In the genomic region with DNA sequence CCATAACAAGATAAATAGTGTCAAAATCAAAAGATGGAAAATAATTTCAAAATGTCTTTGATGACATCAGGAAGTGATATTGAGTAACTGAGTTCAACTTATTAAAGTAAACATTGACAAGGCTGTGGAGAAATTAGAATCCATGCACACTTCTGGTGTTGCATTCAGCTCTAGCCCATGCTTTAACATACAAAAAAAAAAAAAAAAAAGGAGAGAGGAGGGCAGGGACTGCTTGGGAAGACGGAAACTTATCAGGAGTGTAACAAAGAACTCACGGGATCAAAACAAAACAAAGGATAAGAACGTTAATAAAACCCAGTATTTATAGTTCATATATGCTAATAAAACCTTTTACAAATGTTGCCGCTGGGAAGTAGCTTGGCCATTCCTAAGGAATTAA, we compare ENCODE assay signal across 12 mouse cellular contexts. TPM values are rescaled to one million over a fixed set of nuclear protein-coding genes. Genes with fewer than 3 reads are reported as not detected.
DNase-seq lines count a peak whose midpoint lies in the region; ATAC-seq and TF ChIP-seq lines count a peak whose summit lies in the region.
"Had no signal": no experiment of that assay in that cellular context is flagged by ENCODE, and none has a peak within 500 bp of the region (broad histone marks: within the 10 kb centered on the region; RNA-seq: fewer than 3 reads in every experiment).

No protein-coding gene starts in this region.

- no peaks in the 10 kb centered on the region for H3K9me3 ChIP-seq in forebrain, embryonic 10.5 days
- no peaks in the 10 kb centered on the region for H3K9me3 ChIP-seq in forebrain, embryonic 11.5 days (ENCODE audit: control insufficient read depth, low read length)
- H3K9me3 ChIP-seq in lung, embryonic 14.5 days (ENCODE audit: low read depth, low read length): no peaks in the 10 kb centered on the region
- H3K9me3 ChIP-seq in hindbrain, embryonic 15.5 days: no peaks in the 10 kb centered on the region
- no peaks in the 10 kb centered on the region for H3K9me3 ChIP-seq in midbrain, embryonic 14.5 days (ENCODE audit: control insufficient read depth, low read length)

- H3K9ac ChIP-seq in forebrain, embryonic 11.5 days (ENCODE audit: low read length): no peak overlapping the region
- no peak overlapping the region for H3K9ac ChIP-seq in lung, embryonic 14.5 days
- no peak overlapping the region for H3K9ac ChIP-seq in hindbrain, embryonic 15.5 days
- no peak overlapping the region for H3K9ac ChIP-seq in midbrain, embryonic 14.5 days (replicated peaks; ENCODE audit: low read length)

- no peak for TF ChIP-seq CTCF in lung, embryonic 14.5 days (IDR thresholded peaks at IDR 0.05; ENCODE audit: low read depth)

- DNase-seq in forebrain, embryonic 10.5 days (ENCODE audit: extremely low spot score, low spot score): no peak
- DNase-seq in forebrain, embryonic 11.5 days (ENCODE audit: low spot score): no peak
- DNase-seq in lung, embryonic 14.5 days: no peak
- no peak for DNase-seq in lung, postnatal 36 days
- no peak for DNase-seq in midbrain, embryonic 14.5 days
- DNase-seq in layer of hippocampus, adult 9-10 months (ENCODE audit: low spot score): no peak
- DNase-seq in cerebellum, adult 9-10 months: no peak
- DNase-seq: gastrocnemius, postnatal 14 days; kidney, postnatal 36 days; lung, postnatal 4 days had no signal

- H3K4me1 ChIP-seq in forebrain, embryonic 10.5 days: peaks cover 36% of the 10 kb centered on the region
- peaks cover 3% of the 10 kb centered on the region; the same call in 1 of the 2 replicates for H3K4me1 ChIP-seq in forebrain, embryonic 11.5 days (replicated peaks; ENCODE audit: control insufficient read depth, insufficient read depth, low read length)
- peaks cover 9% of the 10 kb centered on the region; the same call in 1 of the 2 replicates for H3K4me1 ChIP-seq in lung, embryonic 14.5 days (ENCODE audit: insufficient read depth)
- H3K4me1 ChIP-seq in hindbrain, embryonic 15.5 days (replicated peaks): peaks cover 22% of the 10 kb centered on the region
- peaks cover 11% of the 10 kb centered on the region for H3K4me1 ChIP-seq in midbrain, embryonic 14.5 days (ENCODE audit: control insufficient read depth, insufficient read depth, low read length)

- 0 out of 2 replicates have a peak overlapping the region, but pooled peaks have one; percentile 99 for H3K27ac ChIP-seq in forebrain, embryonic 10.5 days
- no peak overlapping the region for H3K27ac ChIP-seq in forebrain, embryonic 11.5 days (ENCODE audit: low read depth, low read length)
- H3K27ac ChIP-seq in lung, embryonic 14.5 days (ENCODE audit: low read depth): no peak overlapping the region
- H3K27ac ChIP-seq in hindbrain, embryonic 15.5 days (replicated peaks): no peak overlapping the region
- H3K27ac ChIP-seq in midbrain, embryonic 14.5 days (replicated peaks; ENCODE audit: low read depth, low read length): no peak overlapping the region

- no peak for ATAC-seq in forebrain, embryonic 11.5 days (replicated peaks; ENCODE audit: low FRiP score)
- ATAC-seq in lung, embryonic 14.5 days (ENCODE audit: insufficient read depth): no peak
- ATAC-seq in hindbrain, embryonic 15.5 days (ENCODE audit: low FRiP score, low read depth): no peak
- no peak for ATAC-seq in midbrain, embryonic 14.5 days (ENCODE audit: low FRiP score, low TSS enrichment)
- ATAC-seq: Patski had no signal

- no peaks in the 10 kb centered on the region for H3K27me3 ChIP-seq in forebrain, embryonic 10.5 days (ENCODE audit: poor library complexity, severe bottlenecking)
- H3K27me3 ChIP-seq in forebrain, embryonic 11.5 days (ENCODE audit: control insufficient read depth, insufficient read depth, low read length): no peaks in the 10 kb centered on the region
- no peaks in the 10 kb centered on the region for H3K27me3 ChIP-seq in lung, embryonic 14.5 days (ENCODE audit: insufficient read depth, low read length)
- H3K27me3 ChIP-seq in hindbrain, embryonic 15.5 days: no peaks in the 10 kb centered on the region
- no peaks in the 10 kb centered on the region for H3K27me3 ChIP-seq in midbrain, embryonic 14.5 days (ENCODE audit: control insufficient read depth, insufficient read depth, low read length)
- H3K27me3 ChIP-seq: Patski had no signal

- H3K4me2 ChIP-seq in forebrain, embryonic 11.5 days (ENCODE audit: low read depth, low read length, severe bottlenecking): no peak overlapping the region
- H3K4me2 ChIP-seq in lung, embryonic 14.5 days: peak overlapping the region; percentile 75
- peak overlapping the region; percentile 65 for H3K4me2 ChIP-seq in hindbrain, embryonic 15.5 days
- peak overlapping the region; percentile 78 for H3K4me2 ChIP-seq in midbrain, embryonic 14.5 days (ENCODE audit: low read length)

- WGBS in forebrain, embryonic 10.5 days: 61% methylated on average over 4 of the region's 4 CpGs
- whole genome bisulfite sequencing in forebrain, embryonic 11.5 days: 48% methylated on average over 4 of the region's 4 CpGs
- 35% methylated on average over 4 of the region's 4 CpGs for WGBS in lung, embryonic 14.5 days
- WGBS in hindbrain, embryonic 15.5 days: 49% methylated on average over 4 of the region's 4 CpGs
- WGBS in midbrain, embryonic 14.5 days: 43% methylated on average over 4 of the region's 4 CpGs

- peak overlapping the region; percentile 86 for H3K4me3 ChIP-seq in forebrain, embryonic 10.5 days
- no peak overlapping the region for H3K4me3 ChIP-seq in forebrain, embryonic 11.5 days (ENCODE audit: low read depth, low read length)
- H3K4me3 ChIP-seq in lung, embryonic 14.5 days (ENCODE audit: low read depth, low read length): no peak overlapping the region
- peak overlapping the region; percentile 65; the same call in 1 of the 2 replicates for H3K4me3 ChIP-seq in hindbrain, embryonic 15.5 days
- H3K4me3 ChIP-seq in midbrain, embryonic 14.5 days (replicated peaks; ENCODE audit: low read depth, low read length): peak overlapping the region; percentile 72; the same call in 1 of the 2 replicates

- H3K36me3 ChIP-seq in forebrain, embryonic 10.5 days (replicated peaks): peaks cover 9% of the 10 kb centered on the region
- H3K36me3 ChIP-seq in forebrain, embryonic 11.5 days (ENCODE audit: control insufficient read depth, insufficient read depth, low read length): no peaks in the 10 kb centered on the region
- peaks cover 7% of the 10 kb centered on the region for H3K36me3 ChIP-seq in lung, embryonic 14.5 days (ENCODE audit: insufficient read depth)
- peaks cover 3% of the 10 kb centered on the region; the same call in 1 of the 2 replicates for H3K36me3 ChIP-seq in hindbrain, embryonic 15.5 days
- H3K36me3 ChIP-seq in midbrain, embryonic 14.5 days (ENCODE audit: control insufficient read depth, insufficient read depth, low read length): peaks cover 6% of the 10 kb centered on the region

RNA-seq across cellular contexts. Expression of a gene that starts 2.3 kb away (rescaled TPM):
- 19.9 and 20.1 TPM in 2 replicates for polyA plus RNA-seq in forebrain, embryonic 10.5 days (2016; fragmentation: Nextera tagmentation; extraction: Ambion mirVana)
- polyA plus RNA-seq in forebrain, embryonic 11.5 days (2014; fragmentation: Nextera tagmentation; extraction: Ambion mirVana): 34.5 and 37.3 TPM in 2 replicates
- 25.2 and 26.0 TPM in 2 replicates for polyA plus RNA-seq in lung, embryonic 14.5 days (2014; fragmentation: Nextera tagmentation; extraction: Ambion mirVana)
- 20.6 and 25.7 TPM in 2 replicates for polyA plus RNA-seq in hindbrain, embryonic 15.5 days (2015; fragmentation: Nextera tagmentation; extraction: Ambion mirVana)
- 25.9 and 27.8 TPM in 2 replicates for polyA plus RNA-seq in midbrain, embryonic 14.5 days (2014; fragmentation: Nextera tagmentation; extraction: Ambion mirVana)

RNA-seq across cellular contexts. Expression of a gene that starts 18.4 kb away (rescaled TPM):
- 62.3 and 63.2 TPM in 2 replicates for polyA plus RNA-seq in forebrain, embryonic 10.5 days (2016; fragmentation: Nextera tagmentation; extraction: Ambion mirVana)
- polyA plus RNA-seq in forebrain, embryonic 11.5 days (2014; fragmentation: Nextera tagmentation; extraction: Ambion mirVana): 49.8 and 52.2 TPM in 2 replicates
- polyA plus RNA-seq in lung, embryonic 14.5 days (2014; fragmentation: Nextera tagmentation; extraction: Ambion mirVana): 72.3 and 72.5 TPM in 2 replicates
- 65.3 and 67.7 TPM in 2 replicates for polyA plus RNA-seq in hindbrain, embryonic 15.5 days (2015; fragmentation: Nextera tagmentation; extraction: Ambion mirVana)
- 46.7 and 55.5 TPM in 2 replicates for polyA plus RNA-seq in midbrain, embryonic 14.5 days (2014; fragmentation: Nextera tagmentation; extraction: Ambion mirVana)

RNA-seq across cellular contexts. Expression of a gene that starts 21.4 kb away (rescaled TPM):
- polyA plus RNA-seq in forebrain, embryonic 10.5 days (2016; fragmentation: Nextera tagmentation; extraction: Ambion mirVana): 392 and 397 TPM in 2 replicates
- 339 and 356 TPM in 2 replicates for polyA plus RNA-seq in forebrain, embryonic 11.5 days (2014; fragmentation: Nextera tagmentation; extraction: Ambion mirVana)
- 472 and 477 TPM in 2 replicates for polyA plus RNA-seq in lung, embryonic 14.5 days (2014; fragmentation: Nextera tagmentation; extraction: Ambion mirVana)
- polyA plus RNA-seq in hindbrain, embryonic 15.5 days (2015; fragmentation: Nextera tagmentation; extraction: Ambion mirVana): 242 and 266 TPM in 2 replicates
- polyA plus RNA-seq in midbrain, embryonic 14.5 days (2014; fragmentation: Nextera tagmentation; extraction: Ambion mirVana): 246 and 266 TPM in 2 replicates

RNA-seq across cellular contexts. Expression of a gene that starts 27.0 kb away (rescaled TPM):
- 78.2 and 78.3 TPM in 2 replicates for polyA plus RNA-seq in forebrain, embryonic 10.5 days (2016; fragmentation: Nextera tagmentation; extraction: Ambion mirVana)
- polyA plus RNA-seq in forebrain, embryonic 11.5 days (2014; fragmentation: Nextera tagmentation; extraction: Ambion mirVana): 44.6 and 44.7 TPM in 2 replicates
- polyA plus RNA-seq in lung, embryonic 14.5 days (2014; fragmentation: Nextera tagmentation; extraction: Ambion mirVana): 162 and 185 TPM in 2 replicates
- polyA plus RNA-seq in hindbrain, embryonic 15.5 days (2015; fragmentation: Nextera tagmentation; extraction: Ambion mirVana): 17.0 and 17.5 TPM in 2 replicates
- polyA plus RNA-seq in midbrain, embryonic 14.5 days (2014; fragmentation: Nextera tagmentation; extraction: Ambion mirVana): 3.7 and 11.2 TPM in 2 replicates

RNA-seq across cellular contexts. Expression of a gene that starts 35.0 kb away (rescaled TPM):
- polyA plus RNA-seq in forebrain, embryonic 10.5 days (2016; fragmentation: Nextera tagmentation; extraction: Ambion mirVana): 7.8 and 8.9 TPM in 2 replicates
- 6.9 and 7.1 TPM in 2 replicates for polyA plus RNA-seq in forebrain, embryonic 11.5 days (2014; fragmentation: Nextera tagmentation; extraction: Ambion mirVana)
- polyA plus RNA-seq in lung, embryonic 14.5 days (2014; fragmentation: Nextera tagmentation; extraction: Ambion mirVana): 13.0 and 15.0 TPM in 2 replicates
- 9.9 and 10.7 TPM in 2 replicates for polyA plus RNA-seq in hindbrain, embryonic 15.5 days (2015; fragmentation: Nextera tagmentation; extraction: Ambion mirVana)
- polyA plus RNA-seq in midbrain, embryonic 14.5 days (2014; fragmentation: Nextera tagmentation; extraction: Ambion mirVana): 7.0 and 7.4 TPM in 2 replicates

Comparison
In these comparisons a context has a peak if more than half of its experiments do, and no peak if none do; other contexts are left out.
1. H3K4me3 ChIP-seq: peak in forebrain, embryonic 10.5 days (single experiment), hindbrain, embryonic 15.5 days (single experiment) and midbrain, embryonic 14.5 days (single experiment); none in forebrain, embryonic 11.5 days (single experiment) and lung, embryonic 14.5 days (single experiment).